Mouse (Mus musculus) adrenal gland, postnatal 4 days (tissue): ENCODE data around the gene Lbhd2. TPM values are rescaled to one million over a fixed set of nuclear protein-coding genes. Genes with fewer than 3 reads are reported as not detected.

Experiments used
- DNase-seq, 2 experiments: peaks; one replicate each; pipeline ENCODE4 v3.0.0; 2021 to 2022; ENCODE audit warnings: low spot score in 2 of 2, mixed read lengths in 2 of 2
- total RNA-seq, 2 experiments: library from RNA; stranded (reverse); gene quantifications; 2 replicates each; pipeline ENCODE4 v1.2.3; 2021

Gene Lbhd2
- total RNA-seq, 2 experiments from 2014 or later = 1.1 to 3.0 TPM

- DNase-seq = no peak
Measured at GRCm38 (mm10) chr12:111445890-111446613, 39.4 kb downstream of the Lbhd2 start.

- no peak for DNase-seq
Measured at GRCm38 (mm10) chr12:111446745-111447144, 40.1 kb downstream of the Lbhd2 start.

DNA sequence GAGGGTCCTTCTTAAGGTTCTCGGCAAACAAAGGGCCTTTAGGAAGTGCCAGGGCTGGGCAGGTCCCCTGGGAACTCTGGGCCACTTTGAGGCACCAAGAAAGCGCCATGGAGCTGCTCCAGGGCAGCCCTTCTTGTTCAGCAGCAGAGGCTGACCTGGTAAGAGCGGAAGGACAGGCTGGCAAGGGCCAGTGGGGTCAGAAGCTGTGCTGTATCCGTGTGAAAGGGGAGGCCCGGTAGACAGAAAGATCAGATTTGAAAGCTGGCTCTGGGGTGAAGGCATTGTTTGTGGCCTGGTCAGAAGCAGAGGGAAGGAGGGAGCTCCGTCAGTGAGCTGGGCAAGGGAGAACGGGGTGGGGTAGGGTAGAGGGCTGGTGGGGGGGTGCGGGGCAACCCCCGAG, 40.7 kb downstream of the Lbhd2 start:
- DNase-seq = no peak

- no peak for DNase-seq
Measured at GRCm38 (mm10) chr12:111447898-111448760, 41.5 kb downstream of the Lbhd2 start.

DNA sequence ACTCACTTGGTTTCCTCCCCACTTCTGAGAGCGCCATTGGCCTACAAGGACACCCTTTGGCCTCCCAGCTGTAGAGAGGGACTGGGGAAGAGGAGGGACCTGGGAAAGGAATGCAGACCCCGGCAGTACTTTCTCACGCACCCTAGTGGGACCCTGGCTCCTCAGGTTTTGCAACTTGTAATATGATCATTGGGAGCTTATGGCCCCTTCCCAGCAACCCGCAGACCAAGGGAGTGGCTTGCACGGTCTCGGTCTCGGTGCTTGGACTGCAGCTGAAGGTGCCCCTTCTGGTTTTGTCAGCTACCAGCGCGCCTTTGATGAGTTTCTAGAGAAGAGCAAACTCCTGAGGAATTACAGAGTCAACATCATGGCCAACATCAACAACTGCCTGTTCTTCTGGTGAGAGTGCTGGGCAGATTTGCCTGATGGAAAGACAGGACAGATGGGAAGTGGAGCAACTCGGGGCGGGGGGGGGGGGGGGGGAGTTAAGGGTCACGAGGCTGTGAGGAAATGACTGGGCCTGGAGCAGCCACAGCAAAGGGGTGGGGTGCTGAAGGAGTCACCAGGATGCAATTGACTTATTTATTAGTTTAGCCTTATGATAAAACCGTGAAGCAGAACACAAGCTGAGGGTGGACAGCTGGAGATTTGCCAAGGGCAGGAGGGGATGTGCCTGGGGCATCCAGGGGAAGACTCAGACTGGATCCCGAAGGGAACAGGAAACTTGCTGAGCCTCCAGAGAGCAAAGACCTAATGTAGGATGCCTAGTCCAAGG, 42.5 kb downstream of the Lbhd2 start:
- no peak for DNase-seq

- DNase-seq = no peak
Measured at GRCm38 (mm10) chr12:111450359-111450758, 43.8 kb downstream of the Lbhd2 start.

DNA sequence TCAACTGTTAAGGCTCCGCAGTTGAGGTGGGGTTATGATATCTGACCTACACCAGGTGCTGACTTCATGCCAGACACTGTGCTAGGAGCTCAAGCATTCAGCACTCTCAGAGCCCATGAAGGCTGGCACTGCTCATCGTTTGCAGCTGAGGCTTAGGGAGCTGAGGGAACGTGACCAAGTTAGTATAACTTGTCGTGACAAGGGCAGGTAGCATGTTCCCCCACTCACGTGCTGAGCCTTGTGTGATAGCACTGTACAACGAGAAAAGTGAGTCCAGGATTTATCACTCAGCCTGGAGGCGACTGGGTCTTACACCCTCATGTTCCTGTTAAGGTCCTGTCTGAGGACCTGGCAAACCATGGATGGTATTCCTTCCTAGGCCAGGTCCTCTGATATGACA, 45.0 kb downstream of the Lbhd2 start:
- DNase-seq = no peak

DNA sequence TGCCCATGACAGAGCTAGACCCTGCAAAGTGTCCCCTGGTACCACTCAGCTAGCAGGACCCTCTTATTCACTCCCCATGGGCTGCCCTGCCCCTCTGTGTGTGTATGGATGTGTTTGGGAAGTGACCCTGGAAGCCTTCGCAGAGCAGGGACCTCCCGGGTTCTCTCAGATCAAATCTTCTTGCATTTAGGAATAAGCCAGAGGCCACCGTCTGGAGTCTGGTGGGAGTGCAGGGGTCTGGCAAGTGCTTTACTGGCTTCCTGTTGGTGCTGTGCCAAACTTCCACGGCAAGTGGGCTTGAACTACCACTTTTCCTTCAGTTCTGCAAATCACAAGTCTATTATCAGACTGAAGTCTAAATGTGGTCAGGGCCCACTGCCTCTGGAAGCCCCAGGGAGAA, 47.4 kb downstream of the Lbhd2 start:
- DNase-seq = no peak

- no peak for DNase-seq
Measured at GRCm38 (mm10) chr12:111454543-111455280, 48.1 kb downstream of the Lbhd2 start.

- no peak for DNase-seq
Measured at GRCm38 (mm10) chr12:111455311-111455846, 48.8 kb downstream of the Lbhd2 start.

DNA sequence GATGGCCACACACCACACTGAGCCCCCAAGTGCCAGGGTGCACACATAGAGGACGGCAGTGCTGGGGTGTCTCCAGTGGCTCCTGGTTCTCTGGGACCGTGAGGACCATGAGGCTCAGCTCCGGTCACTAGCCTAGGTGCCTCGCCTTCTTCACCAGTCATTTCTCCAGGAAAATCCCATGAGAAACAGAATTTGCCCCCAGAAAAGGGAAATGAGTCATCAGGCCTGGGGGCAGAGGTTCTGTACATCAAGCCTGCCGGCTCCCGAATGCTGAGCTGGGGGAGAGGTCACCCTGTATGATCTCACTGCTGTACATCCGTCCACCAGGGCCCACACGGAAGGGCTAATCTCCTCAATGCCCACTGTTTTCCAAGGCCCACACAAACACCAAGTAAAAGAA, 49.3 kb downstream of the Lbhd2 start:
- DNase-seq = no peak

GRCm38 (mm10) chr12:111457742-111458141, 51.1 kb downstream of the Lbhd2 start:
- DNase-seq = no peak

Other genes with a start within 250 kb of the Lbhd2 start
- 10 to 100 TPM; 31.5 to 34.5 TPM for gene Traf3, start 240.4 kb upstream of the Lbhd2 start, total RNA-seq
- not detected for gene 4930595D18Rik, start 222.3 kb upstream of the Lbhd2 start, total RNA-seq
- gene Amn, start 135.7 kb upstream of the Lbhd2 start, total RNA-seq = 1 to 10 TPM in 1 of 2 experiments, under 1 TPM in 1; 0.85 to 9.9 TPM
- gene Cdc42bpb, start 29.1 kb upstream of the Lbhd2 start, total RNA-seq = 100 to 1,000 TPM; 127 to 134 TPM
- gene Exoc3l4, start 10.2 kb downstream of the Lbhd2 start, total RNA-seq = 10 to 100 TPM in 1 of 2 experiments, 1 to 10 TPM in 1; 9.6 to 10.4 TPM
- gene Tnfaip2, start 35.7 kb downstream of the Lbhd2 start, total RNA-seq = 10 to 100 TPM; 17.6 to 25.8 TPM
- 10 to 100 TPM in 1 of 2 experiments, 1 to 10 TPM in 1; 1.4 to 11.3 TPM for gene Gm266, start 79.0 kb downstream of the Lbhd2 start, total RNA-seq
- 100 to 1,000 TPM; 395 to 408 TPM for gene Eif5, start 131.2 kb downstream of the Lbhd2 start, total RNA-seq
- gene Mark3, start 167.7 kb downstream of the Lbhd2 start, total RNA-seq = 100 to 1,000 TPM; 104 to 111 TPM